Mouse (Mus musculus): ENCODE measurements around the gene 1110002E22Rik.

1110002E22Rik gene

DNA sequence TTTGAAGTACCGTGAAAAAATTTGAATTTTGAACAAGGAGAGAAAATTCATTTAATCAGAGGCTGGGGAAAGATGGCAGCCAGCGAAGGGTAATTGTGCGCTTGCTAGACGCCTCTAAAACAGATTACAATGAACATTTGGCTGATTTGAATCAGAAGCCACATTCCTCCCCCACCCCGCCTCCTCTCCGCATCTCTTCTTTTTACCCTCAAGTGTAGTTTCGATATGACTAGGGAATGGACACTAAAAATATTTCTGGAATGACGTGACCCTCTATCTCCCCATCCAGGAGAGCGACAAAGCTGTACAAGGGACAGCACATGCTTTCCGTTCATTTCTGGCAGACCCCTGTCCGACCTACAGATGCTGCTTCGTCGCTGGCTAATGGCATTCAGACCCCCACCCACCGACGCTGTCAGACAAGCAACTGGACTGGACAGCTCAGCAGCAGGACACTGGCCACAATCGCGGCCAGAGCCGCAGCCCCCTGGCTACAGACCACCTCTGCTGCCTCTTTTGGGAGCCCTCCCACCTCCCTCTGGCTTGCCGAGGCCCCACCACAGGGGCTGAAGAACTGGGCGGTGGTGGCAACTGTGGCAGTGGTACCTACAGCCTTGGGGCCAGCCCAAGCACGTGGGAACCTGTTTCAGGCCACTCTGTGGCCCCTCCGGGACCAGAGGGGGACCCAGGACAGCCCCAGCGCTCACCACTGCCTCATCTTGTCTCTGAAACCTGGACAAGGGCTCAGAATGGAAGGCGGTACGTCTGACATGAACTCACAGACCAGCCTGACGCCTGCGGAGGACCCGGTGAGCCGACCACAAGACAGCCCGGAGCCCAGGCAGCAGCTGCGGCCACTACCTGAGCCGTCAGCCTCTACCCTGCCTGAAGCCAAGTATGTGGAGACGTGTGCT is at the start of gene 1110002E22Rik:
TSS of gene 1110002E22Rik (plus strand) at position 321 of the 914 bp plus-strand sequence.
- in situ Hi-C loops (cut with MboI; ENCODE audit: low pct_unique_long_range_greater_than_20kb in 1 of 2, low sequenced_read_pairs in 2 of 2, unreplicated experiment in 1 of 2), result no loop called here

DNA sequence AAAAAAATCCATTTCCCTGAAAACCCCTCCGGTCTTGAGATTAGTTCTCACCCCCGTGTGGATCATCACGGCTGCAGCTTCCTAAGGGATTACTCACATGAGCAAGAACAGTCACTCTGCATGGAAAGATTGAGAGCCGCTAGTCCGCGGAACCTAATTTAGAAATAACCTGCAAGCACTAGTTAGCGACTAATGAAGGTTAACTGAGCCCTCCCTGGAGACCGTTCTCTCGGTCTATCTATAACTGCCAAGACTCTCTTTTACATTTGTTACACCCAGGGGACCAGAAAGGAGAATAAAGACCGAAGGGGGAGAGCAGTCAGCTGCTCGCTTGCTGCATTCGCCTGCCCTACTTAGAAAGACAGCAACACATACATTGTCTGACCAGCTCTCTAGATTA is 48.0 kb upstream of the 1110002E22Rik start:
- in situ Hi-C loops (cut with MboI; ENCODE audit: low pct_unique_long_range_greater_than_20kb in 1 of 2, low sequenced_read_pairs in 2 of 2, unreplicated experiment in 1 of 2), result no loop called here

DNA sequence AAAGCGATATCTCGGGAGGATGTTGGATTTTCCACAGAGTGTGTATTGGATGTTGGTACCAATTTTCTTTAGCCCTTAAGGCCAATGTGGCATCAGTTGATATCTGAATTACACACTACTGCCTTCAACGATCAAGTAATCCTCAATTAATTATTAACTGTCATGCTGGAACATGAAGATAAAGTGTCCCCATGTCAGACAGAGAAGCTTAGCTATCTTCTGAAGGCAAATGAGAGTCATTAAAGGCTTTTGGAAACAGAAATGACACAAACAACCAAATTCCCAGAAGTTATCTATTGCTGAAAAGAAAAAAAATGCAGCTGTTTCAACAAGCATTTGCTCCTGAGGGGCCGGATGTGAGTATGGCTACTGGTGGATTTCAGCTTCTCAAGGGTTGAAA is 42.8 kb upstream of the 1110002E22Rik start:
- in situ Hi-C loops (cut with MboI; ENCODE audit: low pct_unique_long_range_greater_than_20kb in 1 of 2, low sequenced_read_pairs in 2 of 2, unreplicated experiment in 1 of 2), result no loop called here

DNA sequence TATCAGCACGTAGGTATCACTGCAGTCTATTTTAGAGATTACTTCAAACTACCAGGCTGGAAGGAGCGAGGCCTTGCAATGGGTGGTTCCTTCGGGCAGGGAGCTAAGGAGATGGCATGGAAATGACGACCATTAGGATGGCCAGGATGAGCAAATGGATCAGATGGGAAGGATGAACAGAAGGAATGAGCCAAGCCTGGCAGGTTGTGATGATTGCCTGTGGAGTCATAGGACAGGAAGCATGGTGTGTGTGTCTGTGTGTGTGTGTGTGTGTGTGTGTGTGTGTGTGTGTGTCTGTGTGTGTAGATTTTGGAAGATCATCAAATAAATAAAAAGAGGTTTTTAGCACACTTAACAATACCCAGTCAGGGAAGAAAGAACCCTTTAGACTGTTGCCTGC is 42.2 kb upstream of the 1110002E22Rik start:
- in situ Hi-C loops (cut with MboI; ENCODE audit: low pct_unique_long_range_greater_than_20kb in 1 of 2, low sequenced_read_pairs in 2 of 2, unreplicated experiment in 1 of 2), result no loop called here

DNA sequence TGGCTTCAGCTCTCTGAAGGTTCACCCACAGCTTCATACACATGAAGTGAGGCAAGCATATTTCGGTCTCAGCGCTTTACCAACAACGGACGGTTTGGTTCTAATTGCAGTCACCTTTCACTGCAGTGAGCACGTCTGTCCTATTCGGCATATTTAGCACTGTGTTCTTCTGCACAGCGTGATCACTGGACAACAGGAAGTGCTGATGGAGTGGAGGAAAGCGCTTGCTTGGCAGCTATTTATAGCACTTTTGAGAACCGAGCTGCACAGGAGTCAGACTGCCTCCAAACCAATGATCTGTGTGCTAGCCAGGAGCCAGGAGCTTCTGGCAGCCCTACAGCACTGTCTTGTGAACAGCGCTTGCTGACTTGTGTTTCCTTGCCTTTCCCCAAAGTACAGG is 38.6 kb upstream of the 1110002E22Rik start:
- in situ Hi-C loops (cut with MboI; ENCODE audit: low pct_unique_long_range_greater_than_20kb in 1 of 2, low sequenced_read_pairs in 2 of 2, unreplicated experiment in 1 of 2), result no loop called here

DNA sequence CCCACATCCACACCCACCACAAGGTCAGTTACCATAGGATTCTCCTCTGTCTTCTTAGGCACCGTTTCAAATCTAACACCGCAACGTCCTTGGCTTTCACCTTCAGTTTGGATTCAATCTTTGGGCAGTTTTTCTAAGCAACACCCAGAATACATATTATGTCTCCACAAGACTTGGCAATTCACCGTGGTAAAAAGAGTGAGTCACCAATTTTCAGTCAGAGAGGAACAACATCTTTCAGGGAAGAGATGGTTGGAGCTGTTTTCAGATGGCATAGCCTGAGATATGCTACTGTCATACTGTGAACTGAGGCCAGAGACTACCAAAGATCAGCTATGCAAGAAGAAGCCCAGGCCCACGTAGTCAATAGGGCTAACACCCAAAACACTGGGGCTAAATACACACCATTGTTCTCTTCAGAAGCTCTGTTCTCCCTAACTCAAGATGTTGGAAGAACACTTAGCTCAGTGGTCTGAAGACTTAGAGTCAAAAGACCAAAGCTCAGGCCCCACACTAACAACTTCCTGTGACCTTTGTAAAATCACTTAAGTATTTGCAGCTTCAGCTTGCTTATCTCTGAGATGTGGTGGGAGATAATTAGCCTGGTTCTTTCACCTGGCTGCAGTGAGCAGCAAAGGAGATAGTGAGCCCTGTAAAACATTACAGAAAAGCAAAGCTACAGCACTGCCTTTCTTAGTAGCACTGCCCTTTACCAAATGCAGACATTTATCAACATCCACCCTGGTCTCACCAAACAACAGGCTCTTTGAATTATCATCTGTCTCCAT is 37.1 kb upstream of the 1110002E22Rik start:
- in situ Hi-C loops (cut with MboI; ENCODE audit: low pct_unique_long_range_greater_than_20kb in 1 of 2, low sequenced_read_pairs in 2 of 2, unreplicated experiment in 1 of 2), result no loop called here

DNA sequence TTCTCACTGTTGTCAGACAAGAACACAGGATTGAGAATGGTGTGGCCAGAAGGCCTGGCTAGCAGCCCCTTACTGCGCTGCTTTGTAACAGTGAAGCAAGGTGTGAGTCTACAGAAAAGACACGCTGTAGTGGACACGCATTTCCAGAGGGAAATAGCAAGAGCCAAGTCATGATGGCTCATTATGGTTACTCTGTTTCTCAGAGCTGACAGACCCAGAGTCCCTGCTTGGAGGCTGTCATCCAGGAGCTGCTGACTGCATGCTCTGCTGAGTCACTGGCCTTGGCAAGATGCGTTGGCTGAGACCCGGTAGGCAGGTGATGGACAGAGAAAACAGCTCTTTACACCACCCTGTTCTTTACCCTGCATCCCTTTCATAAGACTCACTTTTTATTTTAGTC is 35.5 kb upstream of the 1110002E22Rik start:
- in situ Hi-C loops (cut with MboI; ENCODE audit: low pct_unique_long_range_greater_than_20kb in 1 of 2, low sequenced_read_pairs in 2 of 2, unreplicated experiment in 1 of 2), result no loop called here

DNA sequence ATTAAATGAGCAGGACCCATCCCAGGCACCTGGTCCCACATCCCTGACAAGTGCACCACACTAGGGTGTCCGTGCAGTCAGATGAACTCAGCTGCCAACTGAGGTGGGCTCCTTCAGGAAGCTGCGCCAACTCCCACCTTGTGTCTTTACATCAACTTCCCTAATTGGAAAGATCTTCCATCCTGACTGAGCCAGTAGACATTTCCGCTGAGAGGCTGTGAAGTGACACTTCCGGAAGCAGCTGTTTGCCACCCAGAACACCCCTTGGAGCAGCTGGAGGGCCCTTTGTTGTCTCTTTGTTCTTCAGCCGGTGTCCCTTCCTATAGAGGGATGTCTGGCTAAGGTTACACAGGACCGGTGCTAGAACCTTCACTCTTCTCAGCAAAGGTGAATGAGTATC is 34.3 kb upstream of the 1110002E22Rik start:
- in situ Hi-C loops (cut with MboI; ENCODE audit: low pct_unique_long_range_greater_than_20kb in 1 of 2, low sequenced_read_pairs in 2 of 2, unreplicated experiment in 1 of 2), result no loop called here

DNA sequence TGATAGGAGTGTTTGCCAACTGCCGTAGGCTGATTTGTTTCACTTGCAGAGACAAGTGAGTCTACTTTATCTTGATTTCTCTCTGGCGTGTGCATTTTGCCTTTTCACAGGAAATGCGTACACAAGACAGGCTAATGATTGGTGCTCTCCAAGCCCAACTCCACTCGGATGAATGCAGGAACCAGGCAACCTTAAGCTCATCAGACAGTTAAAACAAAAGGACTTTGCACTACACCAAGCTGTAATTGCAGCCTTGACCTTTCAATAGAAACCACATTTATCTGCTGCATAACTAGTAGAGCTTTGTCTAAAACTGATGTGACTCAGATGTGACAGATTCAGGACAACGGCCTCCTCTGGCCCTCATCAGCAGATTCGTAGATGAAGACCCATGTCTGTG is 30.9 kb upstream of the 1110002E22Rik start:
- in situ Hi-C loops (cut with MboI; ENCODE audit: low pct_unique_long_range_greater_than_20kb in 1 of 2, low sequenced_read_pairs in 2 of 2, unreplicated experiment in 1 of 2), result no loop called here

DNA sequence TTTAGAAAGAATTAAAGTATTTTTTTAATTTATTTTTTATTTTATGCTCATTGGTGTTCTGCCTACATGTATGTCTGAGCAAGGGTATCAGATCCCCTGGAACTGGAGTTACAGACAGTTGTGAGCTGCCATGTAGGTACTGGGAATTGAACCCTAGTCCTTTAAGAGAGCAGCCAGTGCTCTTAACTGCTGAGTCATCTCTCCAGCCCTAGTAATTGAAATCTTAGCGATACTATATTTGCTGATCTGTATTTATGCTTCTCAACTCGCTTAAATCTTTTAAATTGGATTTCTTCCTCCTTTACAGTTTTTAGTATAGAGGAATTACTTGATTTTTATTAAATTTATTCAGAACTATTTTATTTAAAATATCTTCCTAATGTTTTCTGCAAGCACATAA is 23.9 kb upstream of the 1110002E22Rik start:
- in situ Hi-C loops (cut with MboI; ENCODE audit: low pct_unique_long_range_greater_than_20kb in 1 of 2, low sequenced_read_pairs in 2 of 2, unreplicated experiment in 1 of 2), result no loop called here

DNA sequence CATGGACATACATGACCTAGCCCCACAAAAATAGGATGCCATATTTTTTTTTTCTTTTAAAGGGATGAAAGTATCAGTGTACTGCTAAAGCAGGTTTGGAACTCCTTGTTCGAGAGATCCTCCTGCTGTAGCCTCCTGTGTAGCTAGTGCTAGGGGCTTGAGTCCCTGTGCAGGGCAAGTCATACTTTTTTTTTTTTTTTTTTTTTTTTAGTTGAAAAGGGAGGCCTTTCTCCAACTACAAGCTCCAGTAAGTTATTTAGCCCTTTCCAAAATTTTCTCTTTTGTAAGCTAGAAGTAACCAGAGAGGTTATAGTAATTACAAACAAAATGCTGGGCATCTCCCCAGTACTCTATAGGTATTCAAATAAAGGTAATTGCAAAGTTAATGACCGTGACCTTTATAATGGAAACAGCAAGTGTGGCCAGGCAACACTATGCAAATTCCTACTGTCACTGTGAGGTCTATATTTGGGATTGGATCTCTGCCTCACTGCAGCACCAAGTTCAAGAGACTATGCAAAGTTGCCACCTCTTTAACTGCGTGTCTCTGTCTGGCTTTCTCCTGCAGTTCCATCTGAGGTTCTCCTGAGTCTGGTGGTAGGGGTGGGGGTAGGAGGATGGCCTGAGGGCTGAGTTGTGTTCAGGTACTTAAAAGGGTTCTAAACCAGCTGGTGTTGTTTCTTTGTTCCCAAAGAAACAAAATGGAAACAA is 23.1 kb upstream of the 1110002E22Rik start:
- in situ Hi-C loops (cut with MboI; ENCODE audit: low pct_unique_long_range_greater_than_20kb in 1 of 2, low sequenced_read_pairs in 2 of 2, unreplicated experiment in 1 of 2), result no loop called here

DNA sequence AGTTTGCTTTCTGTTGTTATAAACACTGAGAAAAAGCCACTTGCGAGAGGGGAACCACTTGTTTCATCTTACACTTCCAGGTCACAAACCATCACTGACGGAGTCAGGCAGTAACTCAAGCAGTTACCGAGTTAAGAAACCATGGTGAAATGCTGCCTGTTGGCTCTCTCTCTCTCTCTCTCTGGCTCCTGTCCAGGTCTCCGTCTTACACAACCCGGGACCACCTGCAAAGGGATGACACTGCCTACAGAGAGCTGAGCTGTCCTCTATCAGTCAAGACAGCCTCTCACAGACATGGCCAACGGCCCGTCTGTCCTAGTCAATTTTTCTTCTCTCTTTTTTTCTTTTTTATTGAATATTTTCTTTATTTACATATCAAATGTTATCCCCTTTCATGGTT is 21.5 kb upstream of the 1110002E22Rik start:
- in situ Hi-C loops (cut with MboI; ENCODE audit: low pct_unique_long_range_greater_than_20kb in 1 of 2, low sequenced_read_pairs in 2 of 2, unreplicated experiment in 1 of 2), result no loop called here

DNA sequence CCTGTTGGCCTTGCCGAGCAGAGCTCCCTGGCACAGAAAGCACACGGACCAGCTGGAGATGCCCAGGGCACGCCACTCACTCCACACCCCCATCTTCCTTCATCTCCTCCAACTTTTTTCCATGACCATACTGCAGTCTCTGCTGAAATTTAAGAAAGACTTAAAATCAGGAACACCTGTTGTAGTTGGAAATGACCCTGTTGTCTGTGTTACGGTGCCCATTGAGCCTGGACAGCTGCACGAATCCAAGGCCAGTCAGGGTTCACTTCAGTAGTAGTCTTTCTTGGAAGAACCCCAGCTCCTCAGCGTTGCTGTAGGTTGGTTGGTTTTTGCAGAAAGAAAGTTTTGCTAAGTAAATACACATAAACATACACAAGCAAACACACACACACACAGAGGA is 15.3 kb upstream of the 1110002E22Rik start:
- in situ Hi-C loops (cut with MboI; ENCODE audit: low pct_unique_long_range_greater_than_20kb in 1 of 2, low sequenced_read_pairs in 2 of 2, unreplicated experiment in 1 of 2), result no loop called here

DNA sequence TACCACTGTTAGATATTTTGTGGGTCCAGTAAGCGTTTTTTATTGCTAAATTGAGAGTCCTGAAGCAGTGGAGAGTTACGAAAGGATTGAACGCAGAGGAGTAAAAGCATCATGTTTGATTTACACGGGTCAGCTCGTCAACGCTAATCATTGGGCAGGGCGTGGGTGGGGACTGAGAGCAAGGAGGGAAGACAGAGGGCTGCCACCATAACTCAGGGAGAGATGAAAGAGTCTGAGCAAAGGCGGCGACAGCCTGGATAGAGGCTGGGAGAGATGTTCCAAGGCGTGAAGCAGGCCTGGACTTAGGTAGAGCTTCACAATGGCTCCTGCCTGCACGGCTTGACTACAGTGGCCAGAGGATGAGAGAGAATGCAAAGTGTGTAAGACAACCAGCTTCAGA is 14.1 kb upstream of the 1110002E22Rik start:
- in situ Hi-C loops (cut with MboI; ENCODE audit: low pct_unique_long_range_greater_than_20kb in 1 of 2, low sequenced_read_pairs in 2 of 2, unreplicated experiment in 1 of 2), result no loop called here

DNA sequence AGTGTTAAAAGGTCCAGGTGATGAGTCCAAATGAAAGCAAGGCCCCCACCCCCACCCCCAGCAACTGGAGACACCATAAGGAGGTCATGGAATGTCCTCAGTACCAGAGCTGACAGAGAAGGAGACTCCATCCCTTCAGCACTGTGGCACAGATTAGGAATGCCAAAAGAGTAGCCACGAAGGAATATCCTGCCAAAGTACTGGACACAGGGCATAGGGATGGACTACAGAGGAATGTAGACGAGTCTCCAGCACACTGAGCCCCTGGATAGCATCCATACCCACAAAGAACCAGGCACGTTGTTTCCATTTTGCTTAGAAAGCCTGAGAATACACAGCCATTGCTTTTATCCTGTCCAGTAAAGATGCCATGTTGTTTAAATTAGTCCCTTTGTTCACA is 13.4 kb upstream of the 1110002E22Rik start:
- in situ Hi-C loops (cut with MboI; ENCODE audit: low pct_unique_long_range_greater_than_20kb in 1 of 2, low sequenced_read_pairs in 2 of 2, unreplicated experiment in 1 of 2), result no loop called here

DNA sequence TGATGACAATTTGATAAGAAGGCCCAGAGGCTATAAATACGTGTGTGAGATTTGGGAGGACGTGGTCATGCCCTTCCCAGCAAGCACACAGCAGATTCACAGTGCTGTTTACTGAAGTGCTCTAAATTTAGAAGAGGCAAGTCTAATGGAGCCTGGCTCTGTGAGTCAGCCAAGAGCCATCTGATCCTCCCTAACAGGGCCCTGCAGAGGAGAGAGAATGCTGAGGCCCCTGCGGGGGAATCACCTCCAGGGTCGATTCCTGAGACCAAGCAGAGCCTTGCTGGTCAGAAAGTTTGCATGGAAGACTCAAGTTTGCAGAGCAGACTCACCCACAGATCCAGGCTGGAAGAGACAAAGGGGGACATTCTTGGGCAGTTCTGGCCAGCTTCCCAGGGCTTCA is 10.9 kb upstream of the 1110002E22Rik start:
- in situ Hi-C loops (cut with MboI; ENCODE audit: low pct_unique_long_range_greater_than_20kb in 1 of 2, low sequenced_read_pairs in 2 of 2, unreplicated experiment in 1 of 2), result no loop called here

DNA sequence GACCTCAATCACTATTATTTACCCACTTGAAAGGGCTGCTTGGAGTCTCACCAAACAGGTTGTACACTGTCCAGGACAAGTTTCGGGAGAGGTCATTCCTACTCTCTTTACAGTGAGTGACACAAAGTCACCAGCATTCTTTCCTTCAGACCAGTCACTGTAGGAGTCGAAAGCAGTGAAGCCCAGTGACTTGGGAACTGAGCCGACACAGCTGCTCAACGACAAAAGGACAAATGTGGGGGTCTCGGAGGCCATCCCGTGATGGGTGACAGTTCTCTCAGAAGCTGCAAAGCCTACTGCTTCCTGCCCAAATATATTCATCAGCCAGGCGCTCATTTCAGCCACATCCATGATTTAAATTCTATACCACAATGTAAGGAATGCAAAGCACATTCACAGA is 7.9 kb upstream of the 1110002E22Rik start:
- in situ Hi-C loops (cut with MboI; ENCODE audit: low pct_unique_long_range_greater_than_20kb in 1 of 2, low sequenced_read_pairs in 2 of 2, unreplicated experiment in 1 of 2), result no loop called here

DNA sequence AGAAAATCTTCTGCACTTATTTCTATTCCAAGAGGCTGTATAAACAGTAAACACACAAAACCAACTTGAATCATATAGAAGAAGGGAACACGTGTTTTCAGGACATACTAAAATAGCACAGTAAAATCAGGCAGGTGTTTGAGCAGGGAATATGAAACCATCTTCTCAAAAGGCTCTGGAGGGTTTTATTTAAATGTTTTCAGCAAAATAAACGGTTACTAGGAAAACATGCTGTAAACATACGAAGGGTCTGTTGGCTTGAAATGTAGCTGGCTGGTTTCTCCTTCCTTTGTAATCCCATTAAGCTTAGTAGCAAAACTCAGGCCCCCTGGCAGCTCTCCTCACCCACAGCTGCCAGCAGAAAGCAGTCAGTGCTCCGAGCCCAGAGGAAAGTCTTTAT is 6.6 kb upstream of the 1110002E22Rik start:
- in situ Hi-C loops (cut with MboI; ENCODE audit: low pct_unique_long_range_greater_than_20kb in 1 of 2, low sequenced_read_pairs in 2 of 2, unreplicated experiment in 1 of 2), result no loop called here

DNA sequence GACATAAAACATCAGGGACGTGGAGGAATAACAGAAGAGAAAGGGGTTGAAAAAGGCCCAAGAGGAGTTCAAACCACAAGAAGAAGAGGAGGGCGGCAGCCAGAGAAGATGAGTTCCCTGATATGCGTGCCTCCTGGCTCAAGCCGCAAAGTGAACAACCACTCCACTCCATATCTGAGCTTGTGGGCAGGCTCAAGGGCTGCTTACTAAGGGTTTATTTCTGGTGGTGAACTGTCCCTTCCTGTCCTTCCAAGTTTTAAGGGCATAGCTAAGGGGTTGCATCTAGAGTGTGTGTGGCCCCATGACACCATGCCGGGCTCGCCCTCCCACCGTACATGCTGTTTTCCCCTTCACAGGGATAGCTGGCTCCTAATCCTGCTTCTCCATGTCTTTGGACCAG is 4.4 kb upstream of the 1110002E22Rik start:
- in situ Hi-C loops (cut with MboI; ENCODE audit: low pct_unique_long_range_greater_than_20kb in 1 of 2, low sequenced_read_pairs in 2 of 2, unreplicated experiment in 1 of 2), result no loop called here
